Mouse (Mus musculus) myocyte (in vitro differentiated cells): ENCODE results near the gene Ppil2. TPM values are rescaled to one million over a fixed set of nuclear protein-coding genes. Genes with fewer than 3 reads are reported as not detected.

Source experiments
- H3K27me3 ChIP-seq: one replicate; pipeline ENCODE4 v1.6.1; 2011; ENCODE audit not compliant: control insufficient read depth, insufficient read depth, insufficient read length
- H3K36me3 ChIP-seq: one replicate; pipeline ENCODE4 v1.6.1; 2011; ENCODE audit not compliant: control insufficient read depth, insufficient read depth
- H3K4me2 ChIP-seq: one replicate; pipeline ENCODE4 v1.6.1; 2011; ENCODE audit warnings: low read depth, control low read depth
- H3K4me3 ChIP-seq: one replicate; pipeline ENCODE4 v1.5.1; 2011; ENCODE audit warnings: mild to moderate bottlenecking, control low read depth, moderate library complexity
- H3K79me2 ChIP-seq: one replicate; pipeline ENCODE4 v1.6.1; 2011; ENCODE audit not compliant: control insufficient read depth, insufficient read depth
- H3ac ChIP-seq: one replicate; pipeline ENCODE4 v1.6.1; 2011; ENCODE audit not compliant: control insufficient read depth, insufficient read length
- CEBPB ChIP-seq: IDR thresholded peaks from 2 replicates; pipeline ENCODE4 v1.6.1; 2011; ENCODE audit warnings: mild to moderate bottlenecking, moderate library complexity; ENCODE audit not compliant: poor library complexity, insufficient read depth, severe bottlenecking
- E2F4 ChIP-seq: IDR thresholded peaks from one replicate; pipeline ENCODE4 v1.6.1; 2011; ENCODE audit warnings: mild to moderate bottlenecking, control low read depth, moderate library complexity; ENCODE audit not compliant: insufficient read depth
- MAX ChIP-seq: IDR thresholded peaks from one replicate; pipeline ENCODE4 v1.6.1; 2011; ENCODE audit warnings: low read depth, mild to moderate bottlenecking, control low read depth
- MYOD1 ChIP-seq, 3 experiments: IDR thresholded peaks; one replicate each; pipeline ENCODE4 v1.6.1; 2011; ENCODE audit warnings: control low read depth in 2 of 3, low read depth in 2 of 3, mild to moderate bottlenecking in 2 of 3, moderate library complexity in 1 of 3; ENCODE audit not compliant: insufficient read length in 2 of 3, control insufficient read depth in 1 of 3
- MYOG ChIP-seq, 3 experiments: IDR thresholded peaks; one replicate each; pipeline ENCODE4 v1.6.1; 2011; ENCODE audit warnings: control low read depth in 2 of 3, low read depth in 2 of 3, mild to moderate bottlenecking in 2 of 3; ENCODE audit not compliant: insufficient read length in 2 of 3, control insufficient read depth in 1 of 3, insufficient read depth in 1 of 3
- POLR2A ChIP-seq: IDR thresholded peaks from one replicate; pipeline ENCODE4 v1.6.1; 2011; ENCODE audit warnings: low read depth, mild to moderate bottlenecking, control low read depth, moderate library complexity; ENCODE audit not compliant: insufficient read length
- POLR2AphosphoS2 ChIP-seq: IDR thresholded peaks from one replicate; pipeline ENCODE4 v1.6.1; 2011; ENCODE audit warnings: low read depth, control low read depth; ENCODE audit not compliant: insufficient read length
- REST ChIP-seq: IDR thresholded peaks from one replicate; pipeline ENCODE4 v1.6.1; 2011; ENCODE audit warnings: mild to moderate bottlenecking, control low read depth, moderate library complexity; ENCODE audit not compliant: insufficient read depth, insufficient read length
- SRF ChIP-seq: IDR thresholded peaks from one replicate; pipeline ENCODE4 v1.6.1; 2011; ENCODE audit warnings: low read depth; ENCODE audit not compliant: control insufficient read depth, insufficient read length
- TCF12 ChIP-seq: IDR thresholded peaks from one replicate; pipeline ENCODE4 v1.6.1; 2011; ENCODE audit warnings: mild to moderate bottlenecking, control low read depth; ENCODE audit not compliant: poor library complexity, insufficient read depth, severe bottlenecking
- TCF3 ChIP-seq: IDR thresholded peaks from one replicate; pipeline ENCODE4 v1.6.1; 2011; ENCODE audit warnings: low read depth, control low read depth; ENCODE audit not compliant: insufficient read length
- USF1 ChIP-seq: IDR thresholded peaks from one replicate; pipeline ENCODE4 v1.6.1; 2011; ENCODE audit warnings: low read depth, mild to moderate bottlenecking, control low read depth, moderate library complexity
- polyA plus RNA-seq: library from polyadenylated mRNA; unstranded; fragments of >200 nt; fragmentation: generic; extraction: Trizol; gene quantifications from one replicate; pipeline ENCODE4 v1.2.1, GENCODE M21; 2012; ENCODE audit warnings: missing spikeins

The Ppil2 gene
- polyA plus RNA-seq, 1 experiment = 48.5 TPM

GRCm38 (mm10) chr16:17147391-17147929, 36.4 kb upstream of the Ppil2 start:
- no peak overlapping the region for H3ac ChIP-seq
- TF ChIP-seq POLR2AphosphoS2 (peak; percentile 27), SRF (no peak), CEBPB (no peak)
- H3K27me3 ChIP-seq = no peaks in the 10 kb centered on the region

GRCm38 (mm10) chr16:17146772-17147235, 35.7 kb upstream of the Ppil2 start, which contains the start of gene Ccdc116:
Gene Ccdc116 (minus strand): TSS chr16:17147229.
- TF ChIP-seq MAX = no peak
- no peak for TF ChIP-seq TCF3
- peak in 1 of 3 experiments; percentile 14 for TF ChIP-seq MYOG (IDR thresholded peaks at IDR 0.05; ENCODE audit: control insufficient read depth in 1 of 3, insufficient read depth in 1 of 3, insufficient read length in 2 of 3, low read depth in 2 of 3)
- no peak for TF ChIP-seq MYOD1 (IDR thresholded peaks at IDR 0.05; ENCODE audit: control insufficient read depth in 1 of 3, insufficient read length in 2 of 3, low read depth in 2 of 3)
- no peak for TF ChIP-seq USF1
- TF ChIP-seq POLR2AphosphoS2 = peak; percentile 60
- TF ChIP-seq SRF = no peak
- no peak for TF ChIP-seq CEBPB
- TF ChIP-seq POLR2A = peak; percentile 53
- TF ChIP-seq TCF12 = no peak
- TF ChIP-seq E2F4 = no peak
- TF ChIP-seq REST = no peak
- H3K79me2 ChIP-seq = no peaks in the 10 kb centered on the region
- H3K27me3 ChIP-seq = no peaks in the 10 kb centered on the region
- H3ac ChIP-seq = peak within 1 kb of the TSS; percentile 5
- H3K4me3 ChIP-seq = peak within 1 kb of the TSS; percentile 30
- peak within 1 kb of the TSS; percentile 92 for H3K4me2 ChIP-seq
- peaks cover 4% of the 10 kb centered on the region for H3K36me3 ChIP-seq

More at GRCm38 (mm10) chr16:17147391-17147929, 36.4 kb upstream of the Ppil2 start:
- Histone ChIP-seq H3K79me2 (no peaks in the 10 kb centered on the region), H3K4me3 (peak overlapping the region; percentile 30), H3K4me2 (peak overlapping the region; percentile 92), H3K36me3 (peaks cover 7% of the 10 kb centered on the region)

DNA sequence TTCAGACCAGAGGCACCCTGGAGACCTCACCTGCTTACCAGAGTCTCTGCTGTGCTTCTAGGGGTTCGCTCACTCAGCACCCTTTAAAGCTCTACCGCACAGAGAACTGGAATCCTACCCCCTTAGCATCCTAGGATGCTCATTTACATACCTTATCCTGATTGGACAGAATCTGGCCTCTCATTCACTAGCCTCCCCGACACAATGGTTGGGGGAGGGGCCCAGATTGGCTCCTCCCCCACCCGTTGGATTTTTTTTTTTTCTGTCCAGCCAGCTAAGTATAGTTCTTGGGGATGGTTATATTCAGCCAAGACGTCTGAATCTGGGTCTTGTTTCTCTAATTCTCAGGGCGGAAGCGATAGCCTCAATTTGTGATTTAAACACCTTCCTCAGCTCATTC, 33.3 kb upstream of the Ppil2 start, which contains the start of gene Ydjc:
Gene Ydjc, plus strand, starts transcription at position 283 of the 400 bp plus-strand sequence.
- TF ChIP-seq MAX = no peak
- TF ChIP-seq MYOG (IDR thresholded peaks at IDR 0.05; ENCODE audit: control insufficient read depth in 1 of 3, insufficient read depth in 1 of 3, insufficient read length in 2 of 3, low read depth in 2 of 3) = no peak
- no peak for TF ChIP-seq MYOD1 (IDR thresholded peaks at IDR 0.05; ENCODE audit: control insufficient read depth in 1 of 3, insufficient read length in 2 of 3, low read depth in 2 of 3)
- TF ChIP-seq TCF12 = no peak
- no peak for TF ChIP-seq TCF3
- no peak for TF ChIP-seq POLR2AphosphoS2
- TF ChIP-seq CEBPB = no peak
- no peak for TF ChIP-seq E2F4
- no peak for TF ChIP-seq USF1
- no peak for TF ChIP-seq POLR2A
- no peak for TF ChIP-seq SRF
- no peak for TF ChIP-seq REST

DNA sequence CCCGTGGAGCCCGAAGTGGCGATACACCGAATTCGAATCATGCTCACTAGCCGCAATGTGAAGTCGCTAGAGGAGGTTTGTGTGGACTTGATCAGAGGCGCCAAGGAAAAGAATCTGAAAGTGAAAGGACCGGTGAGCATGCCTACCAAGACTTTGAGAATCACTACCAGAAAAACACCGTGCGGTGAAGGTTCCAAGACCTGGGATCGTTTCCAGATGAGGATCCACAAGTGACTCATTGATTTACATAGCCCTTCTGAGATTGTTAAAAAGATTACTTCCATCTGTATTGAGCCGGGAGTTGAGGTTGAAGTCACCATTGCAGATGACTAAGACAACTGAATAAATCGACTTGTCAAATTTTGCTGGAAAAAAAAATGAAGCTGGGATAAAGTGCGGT, 26.3 kb upstream of the Ppil2 start:
- no peaks in the 10 kb centered on the region for H3K79me2 ChIP-seq
- H3K36me3 ChIP-seq = no peaks in the 10 kb centered on the region
- H3K27me3 ChIP-seq = no peaks in the 10 kb centered on the region

More for the DNA sequence above, 33.3 kb upstream of the Ppil2 start, which contains the start of gene Ydjc:
- Histone ChIP-seq H3ac (no peak within 1 kb of the TSS), H3K4me3 (no peak within 1 kb of the TSS), H3K36me3 (no peaks in the 10 kb centered on the region), H3K79me2 (no peaks in the 10 kb centered on the region), H3K27me3 (no peaks in the 10 kb centered on the region), H3K4me2 (no peak within 1 kb of the TSS)

GRCm38 (mm10) chr16:17132906-17133200, 21.8 kb upstream of the Ppil2 start:
- TF ChIP-seq MAX (no peak), TCF3 (no peak), SRF (no peak), MYOD1 (IDR thresholded peaks at IDR 0.05; ENCODE audit: control insufficient read depth in 1 of 3, insufficient read length in 2 of 3, low read depth in 2 of 3) (no peak), POLR2A (no peak), CEBPB (no peak), TCF12 (no peak), MYOG (IDR thresholded peaks at IDR 0.05; ENCODE audit: control insufficient read depth in 1 of 3, insufficient read depth in 1 of 3, insufficient read length in 2 of 3, low read depth in 2 of 3) (no peak), REST (no peak), USF1 (no peak), POLR2AphosphoS2 (no peak), E2F4 (no peak)
- Histone ChIP-seq H3ac (no peak overlapping the region), H3K4me3 (peak overlapping the region; percentile 48), H3K4me2 (peak overlapping the region; percentile 95), H3K36me3 (no peaks in the 10 kb centered on the region), H3K79me2 (no peaks in the 10 kb centered on the region), H3K27me3 (no peaks in the 10 kb centered on the region)

More for the DNA sequence above, 26.3 kb upstream of the Ppil2 start:
- TF ChIP-seq USF1 = no peak
- Histone ChIP-seq H3K4me2 (no peak overlapping the region), H3ac (no peak overlapping the region), H3K4me3 (no peak overlapping the region)
